Mouse (Mus musculus) gastrocnemius, postnatal 10 days (tissue): ENCODE results near the gene Notch2. TPM values are rescaled to one million over a fixed set of nuclear protein-coding genes. Genes with fewer than 3 reads are reported as not detected.

ENCODE experiments used
- DNase-seq: peaks from one replicate; pipeline ENCODE4 v3.0.0; 2021; ENCODE audit warnings: mixed read lengths
- total RNA-seq, 2 experiments: library from RNA; stranded (reverse); gene quantifications; 2 replicates each; pipeline ENCODE4 v1.2.3; 2021

The Notch2 gene
- total RNA-seq, 2 experiments from 2014 or later, result 32.0 to 42.1 TPM

GRCm38 (mm10) chr3:98074622-98075231 is 61.4 kb downstream of the Notch2 start:
- DNase-seq, result no peak

- no peak for DNase-seq
Measured at GRCm38 (mm10) chr3:98077866-98078265, 64.5 kb downstream of the Notch2 start.

- no peak for DNase-seq
Measured at GRCm38 (mm10) chr3:98078816-98079215, 65.5 kb downstream of the Notch2 start.

- no peak for DNase-seq
Measured at GRCm38 (mm10) chr3:98079601-98080215, 66.4 kb downstream of the Notch2 start.

GRCm38 (mm10) chr3:98080630-98081029 is 67.3 kb downstream of the Notch2 start:
- DNase-seq, result no peak

GRCm38 (mm10) chr3:98082188-98082587 is 68.9 kb downstream of the Notch2 start:
- no peak for DNase-seq

- DNase-seq, result no peak
Measured at GRCm38 (mm10) chr3:98082972-98083371, 69.6 kb downstream of the Notch2 start.

- DNase-seq, result no peak
Measured at GRCm38 (mm10) chr3:98084061-98084655, 70.8 kb downstream of the Notch2 start.

- no peak for DNase-seq
Measured at GRCm38 (mm10) chr3:98084870-98085269, 71.5 kb downstream of the Notch2 start.

GRCm38 (mm10) chr3:98085812-98086268 is 72.5 kb downstream of the Notch2 start:
- peak; percentile 54 for DNase-seq

GRCm38 (mm10) chr3:98086441-98086840 is 73.1 kb downstream of the Notch2 start:
- DNase-seq, result no peak

- DNase-seq, result no peak
Measured at GRCm38 (mm10) chr3:98086860-98087259, 73.5 kb downstream of the Notch2 start.

GRCm38 (mm10) chr3:98087551-98087950 is 74.2 kb downstream of the Notch2 start:
- DNase-seq, result no peak

- DNase-seq, result no peak
Measured at GRCm38 (mm10) chr3:98089702-98090101, 76.4 kb downstream of the Notch2 start.

GRCm38 (mm10) chr3:98090129-98090528 is 76.8 kb downstream of the Notch2 start:
- no peak for DNase-seq

- no peak for DNase-seq
Measured at GRCm38 (mm10) chr3:98092680-98093370, 79.5 kb downstream of the Notch2 start.

GRCm38 (mm10) chr3:98093954-98094353 is 80.6 kb downstream of the Notch2 start:
- no peak for DNase-seq

- no peak for DNase-seq
Measured at GRCm38 (mm10) chr3:98094629-98095583, 81.6 kb downstream of the Notch2 start.

GRCm38 (mm10) chr3:98096981-98097380 is 83.7 kb downstream of the Notch2 start:
- DNase-seq, result no peak

GRCm38 (mm10) chr3:98098676-98099075 is 85.3 kb downstream of the Notch2 start:
- no peak for DNase-seq

GRCm38 (mm10) chr3:98099287-98099686 is 86.0 kb downstream of the Notch2 start:
- DNase-seq, result no peak

- no peak for DNase-seq
Measured at GRCm38 (mm10) chr3:98101541-98101940, 88.2 kb downstream of the Notch2 start.
